Mouse (Mus musculus) forebrain, postnatal 0 days (tissue): Measurements from ENCODE around the gene Sipa1l1. TPM values are rescaled to one million over a fixed set of nuclear protein-coding genes. Genes with fewer than 3 reads are reported as not detected.

Experiments used
- ATAC-seq: fragments of 200-750 bp; cut with Nextera tagmentation; 2 replicates; pipeline ENCODE4 v1.8.0; 2017; ENCODE audit warnings: mild to moderate bottlenecking, moderate library complexity
- DNase-seq: peaks from one replicate; pipeline ENCODE4 v3.0.0-alpha.2; 2015
- H3K27ac ChIP-seq: fragments of 300-500 bp; sonication (generic); 2 replicates; pipeline ENCODE4 v1.5.1; 2014; ENCODE audit warnings: low read depth, mild to moderate bottlenecking, antibody characterized with exemption, low read length, moderate library complexity, mixed read lengths
- H3K27me3 ChIP-seq: fragments of 300-500 bp; sonication (generic); 2 replicates; pipeline ENCODE4 v1.6.1; 2014; ENCODE audit warnings: mild to moderate bottlenecking, low read length, mixed read lengths; ENCODE audit not compliant: insufficient read depth
- H3K36me3 ChIP-seq: fragments of 300-500 bp; sonication (generic); 2 replicates; pipeline ENCODE4 v1.6.1; 2014; ENCODE audit warnings: mild to moderate bottlenecking, moderate library complexity; ENCODE audit not compliant: insufficient read depth
- H3K4me1 ChIP-seq: fragments of 300-500 bp; sonication (generic); 2 replicates; pipeline ENCODE4 v1.6.1; 2014; ENCODE audit warnings: antibody characterized with exemption; ENCODE audit not compliant: insufficient read depth
- H3K4me2 ChIP-seq: fragments of 300-500 bp; sonication (generic); 2 replicates; pipeline ENCODE4 v1.6.1; 2014; ENCODE audit warnings: low read depth, mild to moderate bottlenecking, moderate library complexity
- H3K4me3 ChIP-seq: fragments of 300-500 bp; sonication (generic); 2 replicates; pipeline ENCODE4 v1.5.1; 2014; ENCODE audit warnings: low read depth, low read length, mixed read lengths
- H3K9ac ChIP-seq: fragments of 300-500 bp; sonication (generic); 2 replicates; pipeline ENCODE4 v1.6.1; 2014; ENCODE audit warnings: mild to moderate bottlenecking
- H3K9me3 ChIP-seq: fragments of 300-500 bp; sonication (generic); 2 replicates; pipeline ENCODE4 v1.6.1; 2016; ENCODE audit warnings: low read length
- CTCF ChIP-seq: sonication (generic); IDR thresholded peaks from 2 replicates; pipeline ENCODE4 v1.5.1; 2016; ENCODE audit warnings: antibody characterized with exemption, control low read depth, low read depth
- WGBS: fragments of 180-500 bp; shearing (Covaris S2); extraction: QIAGEN DNeasy Blood & Tissue Kit; methylation state at CpG from one replicate; pipeline ENCODE4 v1.1.7; 2014; 5-methylcytosine and 5-hydroxymethylcytosine counted together
- polyA plus RNA-seq: library from polyadenylated mRNA; unstranded; fragments of >200 nt; fragmentation: Nextera tagmentation; extraction: Ambion mirVana; gene quantifications from 2 replicates; pipeline ENCODE4 v1.2.1, GENCODE M21; 2015
- total RNA-seq: library from RNA; depleted of rRNA; stranded (reverse); fragments of >200 nt; gene quantifications from 2 replicates; pipeline ENCODE4 v1.2.3, GENCODE M21; 2014

Sipa1l1 gene
- total and polyA plus RNA-seq, 2 experiments from 2014 or later, result 13.4 to 43.1 TPM

GRCm38 (mm10) chr12:82208611-82209010 lies 39.5 kb downstream of the Sipa1l1 start:
- 87% methylated on average over 4 of the region's 4 CpGs for WGBS
- DNase-seq, result no peak
- no peaks in the 10 kb centered on the region for H3K9me3 ChIP-seq

GRCm38 (mm10) chr12:82209753-82210152 lies 40.6 kb downstream of the Sipa1l1 start:
- DNase-seq (no peak), ATAC-seq (no peak)
- H3K36me3 ChIP-seq, result no peaks in the 10 kb centered on the region
- 76% methylated on average over 2 of the region's 2 CpGs for whole genome bisulfite sequencing
- no peak for TF ChIP-seq CTCF
- H3K9me3 ChIP-seq, result no peaks in the 10 kb centered on the region
- H3K27me3 ChIP-seq, result no peaks in the 10 kb centered on the region
- no peak overlapping the region for H3K4me2 ChIP-seq
- no peaks in the 10 kb centered on the region for H3K4me1 ChIP-seq
- no peak overlapping the region for H3K27ac ChIP-seq
- H3K9ac ChIP-seq, result no peak overlapping the region
- no peak overlapping the region for H3K4me3 ChIP-seq

More at GRCm38 (mm10) chr12:82208611-82209010, 39.5 kb downstream of the Sipa1l1 start:
- no peak for ATAC-seq
- no peak overlapping the region for H3K27ac ChIP-seq
- H3K9ac ChIP-seq, result no peak overlapping the region
- no peak overlapping the region for H3K4me2 ChIP-seq
- TF ChIP-seq CTCF, result no peak
- H3K36me3 ChIP-seq, result no peaks in the 10 kb centered on the region
- H3K4me3 ChIP-seq, result no peak overlapping the region
- H3K27me3 ChIP-seq, result no peaks in the 10 kb centered on the region
- H3K4me1 ChIP-seq, result no peaks in the 10 kb centered on the region

- H3K4me1 ChIP-seq, result no peaks in the 10 kb centered on the region
- H3K4me3 ChIP-seq, result no peak overlapping the region
- no peaks in the 10 kb centered on the region for H3K27me3 ChIP-seq
- no peak for TF ChIP-seq CTCF
- no peaks in the 10 kb centered on the region for H3K9me3 ChIP-seq
- no peak overlapping the region for H3K9ac ChIP-seq
- H3K4me2 ChIP-seq, result no peak overlapping the region
- ATAC-seq (no peak), DNase-seq (no peak)
- no peak overlapping the region for H3K27ac ChIP-seq
- WGBS, result 60% methylated on average over 2 of the region's 2 CpGs
- no peaks in the 10 kb centered on the region for H3K36me3 ChIP-seq
Measured at GRCm38 (mm10) chr12:82213056-82213455, 43.9 kb downstream of the Sipa1l1 start.

- H3K9ac ChIP-seq, result no peak overlapping the region
- DNase-seq (no peak), ATAC-seq (no peak)
- no peaks in the 10 kb centered on the region for H3K27me3 ChIP-seq
- TF ChIP-seq CTCF, result no peak
- WGBS, result 83% methylated on average over 5 of the region's 5 CpGs
- H3K27ac ChIP-seq, result no peak overlapping the region
- no peaks in the 10 kb centered on the region for H3K36me3 ChIP-seq
- no peak overlapping the region for H3K4me3 ChIP-seq
- no peak overlapping the region for H3K4me2 ChIP-seq
- H3K4me1 ChIP-seq, result no peaks in the 10 kb centered on the region
- no peaks in the 10 kb centered on the region for H3K9me3 ChIP-seq
Measured at GRCm38 (mm10) chr12:82214916-82215315, 45.8 kb downstream of the Sipa1l1 start.

- Histone ChIP-seq H3K27ac (no peak overlapping the region), H3K36me3 (no peaks in the 10 kb centered on the region), H3K9me3 (no peaks in the 10 kb centered on the region), H3K4me3 (no peak overlapping the region), H3K27me3 (no peaks in the 10 kb centered on the region), H3K4me1 (no peaks in the 10 kb centered on the region), H3K9ac (no peak overlapping the region), H3K4me2 (no peak overlapping the region)
- DNase-seq, result no peak
- no peak for TF ChIP-seq CTCF
- 73% methylated on average over 6 of the region's 6 CpGs for WGBS
- no peak for ATAC-seq
Measured at GRCm38 (mm10) chr12:82216801-82217553, 47.9 kb downstream of the Sipa1l1 start.

- no peak for DNase-seq
- H3K4me2 ChIP-seq, result no peak overlapping the region
- no peaks in the 10 kb centered on the region for H3K36me3 ChIP-seq
- WGBS, result 94% methylated on average over 7 of the region's 7 CpGs
- no peak overlapping the region for H3K27ac ChIP-seq
- H3K9me3 ChIP-seq, result no peaks in the 10 kb centered on the region
- H3K4me3 ChIP-seq, result no peak overlapping the region
- H3K4me1 ChIP-seq, result no peaks in the 10 kb centered on the region
- no peak for ATAC-seq
- H3K27me3 ChIP-seq, result no peaks in the 10 kb centered on the region
- no peak for TF ChIP-seq CTCF
- H3K9ac ChIP-seq, result no peak overlapping the region
Measured at GRCm38 (mm10) chr12:82218201-82218600, 49.1 kb downstream of the Sipa1l1 start.

GRCm38 (mm10) chr12:82220367-82221089 lies 51.4 kb downstream of the Sipa1l1 start:
- ATAC-seq (no peak), DNase-seq (no peak)
- Histone ChIP-seq H3K9me3 (no peaks in the 10 kb centered on the region), H3K4me3 (no peak overlapping the region), H3K9ac (no peak overlapping the region), H3K4me2 (no peak overlapping the region), H3K27ac (no peak overlapping the region), H3K27me3 (no peaks in the 10 kb centered on the region), H3K4me1 (no peaks in the 10 kb centered on the region), H3K36me3 (no peaks in the 10 kb centered on the region)
- WGBS, result 91% methylated on average over 5 of the region's 5 CpGs
- no peak for TF ChIP-seq CTCF
